In the genomic region with DNA sequence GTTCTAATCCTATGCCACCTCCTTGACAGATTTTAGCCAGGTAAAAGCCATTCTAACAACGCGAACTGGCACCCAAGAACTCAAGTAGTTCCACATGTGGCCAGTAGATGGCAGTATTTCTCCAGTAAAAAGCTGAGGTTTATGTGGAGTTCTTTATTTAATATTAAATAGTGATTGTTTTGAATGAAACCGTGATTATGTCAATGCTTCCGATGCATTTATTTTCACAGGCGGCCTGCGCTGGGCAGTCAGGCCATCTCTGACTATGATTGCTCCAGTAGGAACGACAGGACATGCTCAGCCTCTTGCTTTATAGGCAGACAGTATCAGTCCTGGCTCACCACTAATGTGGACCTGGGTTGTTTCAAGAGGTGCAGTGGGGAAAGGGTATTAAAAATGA, we compare ENCODE assay signal across 9 mouse cellular contexts. TPM values are rescaled to one million over a fixed set of nuclear protein-coding genes. Genes with fewer than 3 reads are reported as not detected.
DNase-seq lines count a peak whose midpoint lies in the region; ATAC-seq and TF ChIP-seq lines count a peak whose summit lies in the region.
"Had no signal": no experiment of that assay in that cellular context is flagged by ENCODE, and none has a peak within 500 bp of the region (broad histone marks: within the 10 kb centered on the region; RNA-seq: fewer than 3 reads in every experiment).

No protein-coding gene starts in this region.

- H3K4me3 ChIP-seq in cortical plate, adult 2 months (ENCODE audit: insufficient read depth, low read length), result no peak overlapping the region
- H3K4me3 ChIP-seq in midbrain, embryonic 13.5 days (replicated peaks), result peak overlapping the region; percentile 11; the same call in 1 of the 2 replicates
- H3K4me3 ChIP-seq: liver, embryonic 13.5 days had no signal

- no peak for TF ChIP-seq POLR2A in cortical plate, adult 2 months (IDR thresholded peaks at IDR 0.05; ENCODE audit: extremely low read depth, insufficient read depth, low read length)

- H3K36me3 ChIP-seq in midbrain, embryonic 13.5 days, result no peaks in the 10 kb centered on the region
- H3K36me3 ChIP-seq: liver, embryonic 13.5 days had no signal

- peak overlapping the region; percentile 45 for H3K4me2 ChIP-seq in midbrain, embryonic 13.5 days (replicated peaks)
- H3K4me2 ChIP-seq: liver, embryonic 13.5 days had no signal

- 5% methylated on average over 7 of the region's 7 CpGs for WGBS in midbrain, embryonic 13.5 days

- peak; percentile 51; the same call in 1 of the 2 replicates for TF ChIP-seq CTCF in cortical plate, adult 2 months (IDR thresholded peaks at IDR 0.05; ENCODE audit: extremely low read depth, insufficient read depth, low read length)

- DNase-seq in gastrocnemius, postnatal 10 days, result peak; percentile 42
- no peak for DNase-seq in gastrocnemius, postnatal 14 days
- peak; percentile 19 for DNase-seq in ES-CJ7 (ENCODE audit: low read depth, low spot score)
- peak; percentile 61 for DNase-seq in heart, postnatal 4 days
- DNase-seq in layer of hippocampus, postnatal 10 days (ENCODE audit: low spot score in 2 of 2), result peak; percentile 64 to 68
- DNase-seq: liver, embryonic 13.5 days had no signal

- no peak overlapping the region for H3K27ac ChIP-seq in cortical plate, adult 2 months (ENCODE audit: insufficient read depth, low read length)
- H3K27ac ChIP-seq in midbrain, embryonic 13.5 days, result no peak overlapping the region
- H3K27ac ChIP-seq: liver, embryonic 13.5 days had no signal

- no peaks in the 10 kb centered on the region for H3K9me3 ChIP-seq in midbrain, embryonic 13.5 days
- H3K9me3 ChIP-seq: liver, embryonic 13.5 days had no signal

- H3K4me1 ChIP-seq in cortical plate, adult 2 months (ENCODE audit: control insufficient read depth, insufficient read depth, low read length), result no peaks in the 10 kb centered on the region
- H3K4me1 ChIP-seq in midbrain, embryonic 13.5 days (replicated peaks), result peaks cover 22% of the 10 kb centered on the region
- H3K4me1 ChIP-seq: liver, embryonic 13.5 days had no signal

- no peak overlapping the region for H3K9ac ChIP-seq in midbrain, embryonic 13.5 days (replicated peaks)
- H3K9ac ChIP-seq: liver, embryonic 13.5 days had no signal

- H3K27me3 ChIP-seq in midbrain, embryonic 13.5 days, result peaks cover 11% of the 10 kb centered on the region
- H3K27me3 ChIP-seq: liver, embryonic 13.5 days had no signal

- intact Hi-C loops in gastrocnemius, postnatal 14 days (cut with DNase I; ENCODE audit: low total_unique reads), result no loop called here

- peak; percentile 55 for ATAC-seq in midbrain, embryonic 13.5 days
- ATAC-seq in monocyte, adult 5-6 weeks (replicated peaks; ENCODE audit: insufficient number of reproducible peaks, low FRiP score, low TSS enrichment, poor library complexity, severe bottlenecking), result no peak

RNA-seq across cellular contexts. Expression of gene Iyd, which starts 5.6 kb away (rescaled TPM):
- total RNA-seq in gastrocnemius, postnatal 10 days (2021), result under 1 TPM in 1 of 2 experiments, not detected in 1; 0.63 TPM
- not detected for total RNA-seq in gastrocnemius, postnatal 14 days (2021)
- polyA plus RNA-seq in cortical plate, adult 2 months (2012; rRNA removed), result 0.17 and 0.55 TPM in 2 replicates
- total RNA-seq in heart, postnatal 4 days (2021), result under 1 TPM; 0.29 to 0.38 TPM
- total RNA-seq in layer of hippocampus, postnatal 10 days (2021), result 1 to 10 TPM; 4.8 to 6.2 TPM
- 0.44 TPM in 1 of 2 replicates, not detected in the other for polyA plus RNA-seq in midbrain, embryonic 13.5 days (2015; fragmentation: Nextera tagmentation; extraction: Ambion mirVana)
- not detected in 3 replicates for total RNA-seq in monocyte, adult 5-6 weeks (2017)
